Mouse (Mus musculus): Measurements from ENCODE around the gene D8Ertd738e.

DNA sequence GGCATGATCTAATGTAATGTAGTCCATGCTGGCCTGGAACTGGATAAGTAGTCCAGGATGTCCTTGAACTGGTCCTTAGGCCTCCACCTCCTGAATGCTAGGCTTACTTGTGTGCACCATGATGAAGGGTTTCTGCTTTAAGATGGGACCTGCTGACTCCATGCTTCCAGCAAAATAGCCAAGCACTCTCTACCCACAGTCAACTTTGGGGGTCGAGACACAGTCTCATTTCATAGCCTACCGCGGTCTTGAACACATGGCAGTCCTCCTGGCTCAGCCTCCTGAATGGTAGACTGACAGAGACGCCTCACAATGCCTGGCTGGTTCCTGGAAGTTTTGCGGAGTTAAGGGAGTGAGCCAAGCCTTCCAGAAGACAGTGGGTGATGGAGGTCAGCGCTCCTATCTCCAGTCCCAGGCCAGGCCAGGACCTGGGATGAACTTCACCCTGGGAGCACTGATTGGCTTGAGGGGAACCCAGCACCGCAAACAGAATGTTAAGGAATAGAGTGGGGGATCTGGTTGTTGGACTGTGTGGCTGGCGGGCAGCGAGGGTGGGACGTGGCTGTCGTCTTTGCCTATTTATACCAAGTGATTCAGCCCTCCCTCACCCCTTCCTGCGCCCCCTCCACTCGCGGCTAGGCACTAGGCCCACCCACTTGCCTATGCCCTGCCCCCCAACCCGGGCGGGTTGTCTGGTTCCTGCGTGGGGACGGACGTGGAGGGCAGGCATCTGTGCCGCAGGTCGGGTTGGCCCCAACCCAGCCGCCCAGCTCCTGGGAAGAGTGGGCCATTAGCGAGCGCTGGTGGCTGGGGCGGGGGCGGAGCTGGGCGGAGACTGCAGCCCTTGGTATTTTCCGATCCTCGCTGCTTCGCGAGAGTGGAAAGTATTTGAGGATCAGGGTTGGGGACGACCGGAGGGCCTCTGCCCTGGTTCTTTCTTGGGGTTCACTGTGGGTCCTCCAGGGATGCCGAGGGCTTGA is 46.3 kb downstream of the D8Ertd738e start:
- TF ChIP-seq GATA1 (IDR thresholded peaks at IDR 0.05; ENCODE audit: borderline replicate concordance, low read length) (no peak), FLI1 (IDR thresholded peaks at IDR 0.05; ENCODE audit: low read length) (no peak)

Data from megakaryocyte, embryonic 14.5 days (primary cell).